Mouse (Mus musculus): ENCODE measurements around the gene Lst1. TPM values are rescaled to one million over a fixed set of nuclear protein-coding genes. Genes with fewer than 3 reads are reported as not detected.

Gene Lst1
- polyA plus RNA-seq, 1 experiment: 3.5 TPM

DNA sequence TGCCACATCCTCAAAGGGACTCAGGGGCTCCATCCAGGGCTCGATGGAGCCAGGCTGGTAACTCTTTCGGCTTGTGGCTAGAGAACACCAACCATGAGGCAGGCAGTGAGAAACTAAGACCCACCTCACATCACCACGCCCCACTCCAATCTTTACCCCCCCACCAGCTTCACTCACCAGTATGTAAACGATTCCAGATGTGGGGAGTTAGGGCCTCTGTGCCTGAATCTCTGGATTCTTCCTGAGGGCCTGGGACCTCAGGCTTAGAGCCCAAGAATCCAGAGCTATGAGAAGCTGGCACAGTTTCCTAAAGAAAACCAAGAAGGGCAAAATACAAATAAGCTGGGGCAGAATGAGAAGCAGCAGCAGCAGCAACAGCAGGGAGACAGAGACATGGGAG lies 34.3 kb downstream of the Lst1 start:
- no peak overlapping the region for H3K4me3 ChIP-seq (ENCODE audit: insufficient read depth, low read length)
- no peak for TF ChIP-seq CTCF (IDR thresholded peaks at IDR 0.05; ENCODE audit: borderline replicate concordance, insufficient read depth, low read length)
- no peak for TF ChIP-seq POLR2A (IDR thresholded peaks at IDR 0.05; ENCODE audit: low read depth, low read length)
- no peak overlapping the region for H3K27ac ChIP-seq (ENCODE audit: insufficient read depth, low read length)
- no peaks in the 10 kb centered on the region; the same call in 1 of the 2 replicates for H3K4me1 ChIP-seq (ENCODE audit: control insufficient read depth, insufficient read depth, low read length)

DNA sequence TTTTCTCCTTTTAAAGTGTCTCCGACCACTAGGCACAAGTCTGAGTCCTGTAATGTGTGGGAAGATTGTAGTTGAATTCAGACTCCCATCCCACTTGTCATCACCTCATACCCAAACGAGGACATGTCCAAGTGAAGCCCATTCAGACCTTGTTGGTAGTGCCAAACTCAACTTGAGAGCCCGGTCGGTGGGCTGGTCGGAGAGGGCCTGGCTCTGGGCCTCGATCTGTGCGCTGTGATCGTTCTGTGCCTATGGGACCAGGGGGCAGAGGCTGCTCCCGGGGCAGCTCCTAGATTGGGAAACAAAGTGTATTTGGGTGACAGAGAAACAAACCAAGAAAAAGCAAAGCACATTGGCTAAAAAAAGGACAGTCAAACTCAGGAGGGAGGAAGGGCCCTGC lies 35.2 kb downstream of the Lst1 start:
- Histone ChIP-seq H3K4me3 (ENCODE audit: insufficient read depth, low read length) (no peak overlapping the region), H3K4me1 (ENCODE audit: control insufficient read depth, insufficient read depth, low read length) (no peaks in the 10 kb centered on the region; the same call in 1 of the 2 replicates), H3K27ac (ENCODE audit: insufficient read depth, low read length) (no peak overlapping the region)
- TF ChIP-seq POLR2A (IDR thresholded peaks at IDR 0.05; ENCODE audit: low read depth, low read length): no peak
- no peak for TF ChIP-seq CTCF (IDR thresholded peaks at IDR 0.05; ENCODE audit: borderline replicate concordance, insufficient read depth, low read length)

DNA sequence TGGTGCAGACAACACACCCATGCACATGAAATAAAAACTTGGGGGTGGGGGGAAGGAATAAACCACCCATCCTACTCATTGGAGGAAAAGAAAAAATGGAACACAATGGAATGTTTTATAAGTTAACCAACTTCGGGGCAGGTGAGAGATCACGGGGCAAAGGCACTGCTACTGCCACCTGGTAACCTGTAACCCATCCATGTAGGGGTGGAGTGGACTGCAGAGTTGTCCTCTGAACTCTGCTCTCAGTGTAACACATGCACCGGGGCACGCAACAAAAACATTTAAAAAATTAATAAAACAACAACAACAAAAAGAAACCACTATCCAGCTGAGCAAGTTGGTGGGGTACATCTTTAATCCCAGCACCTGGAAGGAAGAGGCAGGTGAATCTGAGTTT lies 36.1 kb downstream of the Lst1 start:
- Histone ChIP-seq H3K4me3 (ENCODE audit: insufficient read depth, low read length) (no peak overlapping the region), H3K27ac (ENCODE audit: insufficient read depth, low read length) (no peak overlapping the region), H3K4me1 (ENCODE audit: control insufficient read depth, insufficient read depth, low read length) (no peaks in the 10 kb centered on the region; the same call in 1 of the 2 replicates)
- no peak for TF ChIP-seq CTCF (IDR thresholded peaks at IDR 0.05; ENCODE audit: borderline replicate concordance, insufficient read depth, low read length)

DNA sequence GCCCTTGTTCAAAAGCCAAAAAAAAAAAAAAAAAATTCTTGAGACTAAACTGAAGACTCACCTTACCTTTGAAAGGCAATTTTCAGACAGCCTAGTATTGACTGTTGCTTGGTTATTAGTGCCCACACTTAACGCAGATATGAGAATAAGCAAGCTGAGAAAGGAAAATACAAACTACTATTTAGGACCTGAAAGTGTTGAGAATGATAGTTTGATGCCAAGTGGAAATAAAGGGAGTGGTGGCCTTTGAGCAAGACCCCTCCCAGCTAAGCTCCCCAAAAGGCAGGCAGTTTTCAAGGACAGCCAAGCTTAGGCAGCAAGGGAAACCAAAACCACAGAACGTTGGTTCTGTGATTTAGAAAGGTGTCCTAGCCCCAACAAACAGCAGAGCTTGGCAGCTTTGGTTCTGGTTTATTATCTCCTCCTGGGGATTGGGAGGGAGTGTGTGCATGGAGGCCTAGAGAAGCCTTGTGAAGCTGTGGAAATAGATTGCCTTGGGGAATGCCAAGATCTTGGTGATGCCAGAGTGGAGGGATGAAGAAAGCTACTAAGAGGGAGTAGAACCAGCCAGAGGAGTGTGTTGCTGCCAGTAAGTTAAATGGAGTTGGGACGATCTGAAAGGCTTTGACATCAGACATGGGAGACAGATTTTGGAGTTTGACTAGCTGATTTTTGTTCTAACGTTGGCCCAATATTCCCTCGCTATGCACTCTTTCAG lies 40.2 kb downstream of the Lst1 start:
- H3K4me3 ChIP-seq (ENCODE audit: insufficient read depth, low read length): no peak overlapping the region
- TF ChIP-seq POLR2A (IDR thresholded peaks at IDR 0.05; ENCODE audit: low read depth, low read length) (no peak), CTCF (IDR thresholded peaks at IDR 0.05; ENCODE audit: borderline replicate concordance, insufficient read depth, low read length) (no peak)
- no peak overlapping the region for H3K27ac ChIP-seq (ENCODE audit: insufficient read depth, low read length)
- no peaks in the 10 kb centered on the region for H3K4me1 ChIP-seq (ENCODE audit: control insufficient read depth, insufficient read depth, low read length)

DNA sequence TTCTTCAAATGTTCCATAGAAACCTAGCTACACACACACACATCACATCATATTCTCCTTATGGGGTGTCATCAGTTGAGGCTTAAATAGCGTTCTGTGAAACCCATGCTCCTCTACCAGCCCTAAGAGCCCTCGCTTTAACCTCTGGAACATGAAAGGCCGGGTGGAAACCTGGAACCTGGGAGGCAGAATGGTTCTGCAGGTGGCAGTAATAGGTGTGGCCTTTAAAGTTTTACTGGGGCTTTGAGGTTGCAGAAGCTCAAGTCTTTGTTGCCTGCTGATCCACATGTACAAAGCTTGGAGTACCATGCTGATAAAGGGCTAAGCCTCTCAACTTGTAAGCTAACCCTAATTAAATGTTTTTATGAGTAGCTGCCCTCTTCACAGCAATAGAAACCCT lies 40.9 kb downstream of the Lst1 start:
- no peak overlapping the region for H3K27ac ChIP-seq (ENCODE audit: insufficient read depth, low read length)
- TF ChIP-seq CTCF (IDR thresholded peaks at IDR 0.05; ENCODE audit: borderline replicate concordance, insufficient read depth, low read length): no peak
- TF ChIP-seq POLR2A (IDR thresholded peaks at IDR 0.05; ENCODE audit: low read depth, low read length): no peak

DNA sequence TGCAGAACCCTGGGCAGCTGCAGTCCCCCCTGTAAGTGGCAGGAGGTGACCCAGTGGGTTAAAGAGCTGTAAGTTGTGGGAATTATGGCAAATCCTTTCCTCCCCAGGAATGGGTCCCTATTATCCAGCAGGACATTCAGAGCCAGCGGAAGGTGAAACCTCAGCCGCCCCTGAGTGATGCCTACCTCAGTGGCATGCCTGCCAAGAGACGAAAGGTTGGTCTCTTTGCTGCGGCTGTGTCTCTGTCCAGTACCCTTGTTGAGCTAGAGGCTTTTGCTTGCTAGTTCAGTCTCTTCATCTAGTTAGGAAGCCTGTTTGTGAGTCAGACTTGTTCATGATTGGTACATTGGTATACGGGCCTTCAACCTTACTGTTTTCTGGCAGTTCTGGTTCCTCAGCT lies 42.1 kb downstream of the Lst1 start:
- TF ChIP-seq CTCF (IDR thresholded peaks at IDR 0.05; ENCODE audit: borderline replicate concordance, insufficient read depth, low read length) (no peak), POLR2A (IDR thresholded peaks at IDR 0.05; ENCODE audit: low read depth, low read length) (no peak)

More for the DNA sequence above, 40.9 kb downstream of the Lst1 start:
- H3K4me1 ChIP-seq (ENCODE audit: control insufficient read depth, insufficient read depth, low read length): no peaks in the 10 kb centered on the region
- H3K4me3 ChIP-seq (ENCODE audit: insufficient read depth, low read length): no peak overlapping the region

DNA sequence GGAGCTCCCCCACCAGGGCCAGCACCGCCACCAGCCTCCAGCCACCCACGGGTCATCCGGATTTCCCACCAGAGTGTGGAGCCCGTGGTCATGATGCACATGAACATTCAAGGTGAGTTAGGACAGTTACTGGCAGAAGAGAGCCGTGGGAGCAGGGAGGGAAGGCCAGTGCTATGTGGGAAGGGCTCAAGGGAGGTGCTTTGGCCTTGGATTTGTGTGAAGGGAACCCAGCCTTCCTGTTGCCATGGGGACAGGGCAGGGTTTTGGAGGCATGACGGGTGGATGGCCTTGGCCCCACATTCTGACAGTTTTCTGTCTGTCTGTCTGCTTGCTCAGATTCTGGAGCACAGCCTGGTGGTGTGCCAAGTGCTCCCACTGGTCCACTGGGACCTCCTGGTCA lies 46.3 kb downstream of the Lst1 start:
- Histone ChIP-seq H3K4me1 (ENCODE audit: control insufficient read depth, insufficient read depth, low read length) (no peaks in the 10 kb centered on the region), H3K27ac (ENCODE audit: insufficient read depth, low read length) (no peak overlapping the region), H3K4me3 (ENCODE audit: insufficient read depth, low read length) (no peak overlapping the region)
- TF ChIP-seq POLR2A (IDR thresholded peaks at IDR 0.05; ENCODE audit: low read depth, low read length) (no peak), CTCF (IDR thresholded peaks at IDR 0.05; ENCODE audit: borderline replicate concordance, insufficient read depth, low read length) (no peak)

More for the DNA sequence above, 42.1 kb downstream of the Lst1 start:
- Histone ChIP-seq H3K4me3 (ENCODE audit: insufficient read depth, low read length) (no peak overlapping the region), H3K4me1 (ENCODE audit: control insufficient read depth, insufficient read depth, low read length) (no peaks in the 10 kb centered on the region), H3K27ac (ENCODE audit: insufficient read depth, low read length) (no peak overlapping the region)

DNA sequence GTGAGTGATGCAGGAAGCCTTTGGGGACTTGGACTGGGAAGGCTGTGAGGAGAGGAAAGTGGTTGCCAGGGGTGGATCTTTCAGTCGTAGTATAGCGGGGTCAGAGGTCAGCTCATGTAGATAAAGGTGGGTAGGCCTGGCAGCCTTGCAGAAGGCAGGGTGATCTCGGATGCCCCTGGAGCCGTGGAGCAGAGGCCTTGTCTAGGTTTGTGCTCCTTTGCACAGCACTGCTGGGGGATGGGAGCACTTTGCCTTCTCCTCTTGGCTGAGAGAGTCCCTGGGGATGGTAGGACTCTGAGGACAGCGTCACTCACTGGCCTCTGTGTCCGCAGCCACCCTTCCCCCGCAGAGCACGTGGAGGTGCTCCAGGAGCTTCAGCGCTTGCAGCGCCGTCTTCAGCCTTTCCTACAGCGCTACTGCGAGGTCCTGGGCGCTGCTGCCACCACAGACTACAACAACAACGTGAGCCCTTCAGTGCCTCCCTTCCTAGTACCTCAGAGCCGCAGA lies 47.7 kb downstream of the Lst1 start:
- no peak for TF ChIP-seq POLR2A (IDR thresholded peaks at IDR 0.05; ENCODE audit: low read depth, low read length)
- no peak for TF ChIP-seq CTCF (IDR thresholded peaks at IDR 0.05; ENCODE audit: borderline replicate concordance, insufficient read depth, low read length)
- Histone ChIP-seq H3K4me1 (ENCODE audit: control insufficient read depth, insufficient read depth, low read length) (no peaks in the 10 kb centered on the region), H3K27ac (ENCODE audit: insufficient read depth, low read length) (no peak overlapping the region), H3K4me3 (ENCODE audit: insufficient read depth, low read length) (no peak overlapping the region)

DNA sequence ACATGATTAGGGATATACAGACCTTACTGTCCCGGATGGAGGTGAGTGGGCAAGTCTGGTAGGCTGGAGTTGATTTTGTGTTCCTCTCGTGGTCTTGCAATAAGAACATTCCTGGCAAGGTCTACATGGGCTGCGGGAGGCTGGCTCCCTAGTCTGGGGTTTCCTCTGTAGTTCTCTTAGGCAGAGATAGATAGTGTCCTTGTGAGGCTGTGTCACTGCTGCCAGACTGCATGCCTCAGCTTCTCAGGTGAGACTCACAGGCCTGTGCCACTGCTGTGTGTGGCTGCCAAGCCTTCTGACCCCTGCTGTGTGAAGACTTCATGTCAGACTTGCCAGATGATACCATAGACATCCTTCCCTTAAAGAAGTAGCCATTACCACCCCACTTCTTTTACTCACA lies 49.0 kb downstream of the Lst1 start:
- Histone ChIP-seq H3K27ac (ENCODE audit: insufficient read depth, low read length) (no peak overlapping the region), H3K4me3 (ENCODE audit: insufficient read depth, low read length) (no peak overlapping the region), H3K4me1 (ENCODE audit: control insufficient read depth, insufficient read depth, low read length) (no peaks in the 10 kb centered on the region)
- TF ChIP-seq POLR2A (IDR thresholded peaks at IDR 0.05; ENCODE audit: low read depth, low read length) (no peak), CTCF (IDR thresholded peaks at IDR 0.05; ENCODE audit: borderline replicate concordance, insufficient read depth, low read length) (no peak)

DNA sequence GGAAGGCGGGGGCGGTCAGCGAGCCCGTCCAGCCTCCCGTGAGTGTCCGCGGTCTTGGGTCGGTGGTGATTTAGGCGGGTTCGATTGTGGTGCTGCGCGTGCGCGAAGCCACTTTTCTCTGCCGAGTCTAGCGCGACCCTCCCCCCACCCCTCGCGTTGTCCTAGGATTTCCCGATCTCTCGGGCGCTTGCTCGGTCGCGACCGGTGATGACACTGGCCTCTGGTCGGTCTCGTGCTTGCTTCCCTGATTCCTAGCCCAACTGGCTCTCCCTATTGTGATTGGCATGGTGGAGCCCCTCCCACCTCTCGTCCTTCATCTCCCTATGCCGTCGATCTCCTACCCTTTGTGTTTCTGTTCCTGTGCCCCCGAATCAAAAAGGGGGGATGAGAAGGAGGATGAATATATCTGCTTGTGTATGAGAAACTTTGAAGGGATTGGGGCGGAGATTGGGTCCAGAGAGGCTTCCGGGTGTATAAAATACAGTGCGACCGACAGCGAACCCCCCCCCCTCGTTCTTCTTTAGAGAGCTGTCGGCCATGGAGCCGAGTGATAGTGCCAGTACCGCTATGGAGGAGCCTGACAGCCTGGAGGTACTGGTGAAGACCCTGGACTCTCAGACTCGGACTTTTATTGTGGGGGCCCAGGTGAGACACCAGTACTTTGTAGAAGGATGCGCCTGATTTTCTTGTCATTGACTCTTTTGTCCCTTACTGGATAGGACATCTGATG lies 52.5 kb downstream of the Lst1 start:
- peak overlapping the region; percentile 80 for H3K27ac ChIP-seq (ENCODE audit: insufficient read depth, low read length)
- TF ChIP-seq POLR2A (IDR thresholded peaks at IDR 0.05; ENCODE audit: low read depth, low read length): no peak; the same call in 1 of the 2 replicates
- no peak for TF ChIP-seq CTCF (IDR thresholded peaks at IDR 0.05; ENCODE audit: borderline replicate concordance, insufficient read depth, low read length)
- peak overlapping the region; percentile 59 for H3K4me3 ChIP-seq (ENCODE audit: insufficient read depth, low read length)
- H3K4me1 ChIP-seq (ENCODE audit: control insufficient read depth, insufficient read depth, low read length): no peaks in the 10 kb centered on the region

Other genes starting within 250 kb of the Lst1 start
- gene Hspa1b, start 229.2 kb downstream of the Lst1 start, polyA plus RNA-seq (2011; ENCODE audit: insufficient read length, low read depth, missing spikeins): 20.9 and 36.6 TPM in 2 replicates
- gene Gm20481, start 218.5 kb downstream of the Lst1 start, polyA plus RNA-seq (2011; ENCODE audit: insufficient read length, low read depth, missing spikeins): not detected in 2 replicates
- gene Hspa1a, start 216.3 kb downstream of the Lst1 start, polyA plus RNA-seq (2011; ENCODE audit: insufficient read length, low read depth, missing spikeins): 6.0 and 6.5 TPM in 2 replicates
- not detected in 2 replicates for gene Hspa1l, start 215.7 kb downstream of the Lst1 start, polyA plus RNA-seq (2011; ENCODE audit: insufficient read length, low read depth, missing spikeins)
- gene Lsm2, start 206.6 kb downstream of the Lst1 start, polyA plus RNA-seq (2011; ENCODE audit: insufficient read length, low read depth, missing spikeins): 74.8 and 93.3 TPM in 2 replicates
- 81.3 and 85.7 TPM in 2 replicates for gene Vars, start 187.5 kb downstream of the Lst1 start, polyA plus RNA-seq (2011; ENCODE audit: insufficient read length, low read depth, missing spikeins)
- gene Vwa7, start 171.9 kb downstream of the Lst1 start, polyA plus RNA-seq (2011; ENCODE audit: insufficient read length, low read depth, missing spikeins): 0.12 and 0.26 TPM in 2 replicates
- gene Sapcd1, start 160.4 kb downstream of the Lst1 start, polyA plus RNA-seq (2011; ENCODE audit: insufficient read length, low read depth, missing spikeins): not detected in 2 replicates
- 1.2 and 2.8 TPM in 2 replicates for gene Msh5, start 141.7 kb downstream of the Lst1 start, polyA plus RNA-seq (2011; ENCODE audit: insufficient read length, low read depth, missing spikeins)
- gene Clic1, start 138.5 kb downstream of the Lst1 start, polyA plus RNA-seq (2011; ENCODE audit: insufficient read length, low read depth, missing spikeins): 266 and 360 TPM in 2 replicates
- gene Ddah2, start 129.4 kb downstream of the Lst1 start, polyA plus RNA-seq (2011; ENCODE audit: insufficient read length, low read depth, missing spikeins): 46.4 and 52.8 TPM in 2 replicates
- not detected in 2 replicates for gene Ly6g6c, start 123.1 kb downstream of the Lst1 start, polyA plus RNA-seq (2011; ENCODE audit: insufficient read length, low read depth, missing spikeins)
- 0.22 TPM in 1 of 2 replicates, not detected in the other for gene Mpig6b, start 122.3 kb downstream of the Lst1 start, polyA plus RNA-seq (2011; ENCODE audit: insufficient read length, low read depth, missing spikeins)
- not detected in 2 replicates for gene Ly6g6e, start 111.5 kb downstream of the Lst1 start, polyA plus RNA-seq (2011; ENCODE audit: insufficient read length, low read depth, missing spikeins)
- gene Ly6g6d, start 110.4 kb downstream of the Lst1 start, polyA plus RNA-seq (2011; ENCODE audit: insufficient read length, low read depth, missing spikeins): not detected in 2 replicates
- not detected in 2 replicates for gene Ly6g6f, start 102.8 kb downstream of the Lst1 start, polyA plus RNA-seq (2011; ENCODE audit: insufficient read length, low read depth, missing spikeins)
- 31.8 and 33.9 TPM in 2 replicates for gene Abhd16a, start 99.2 kb downstream of the Lst1 start, polyA plus RNA-seq (2011; ENCODE audit: insufficient read length, low read depth, missing spikeins)
- not detected in 2 replicates for gene Ly6g5c, start 80.2 kb downstream of the Lst1 start, polyA plus RNA-seq (2011; ENCODE audit: insufficient read length, low read depth, missing spikeins)
- 0.74 TPM in 1 of 2 replicates, not detected in the other for gene Ly6g5b, start 73.0 kb downstream of the Lst1 start, polyA plus RNA-seq (2011; ENCODE audit: insufficient read length, low read depth, missing spikeins)
- 8.9 and 10.2 TPM in 2 replicates for gene Gpank1, start 67.0 kb downstream of the Lst1 start, polyA plus RNA-seq (2011; ENCODE audit: insufficient read length, low read depth, missing spikeins)
- gene Csnk2b, start 66.4 kb downstream of the Lst1 start, polyA plus RNA-seq (2011; ENCODE audit: insufficient read length, low read depth, missing spikeins): 164 and 169 TPM in 2 replicates
- 16.1 and 18.4 TPM in 2 replicates for gene D17H6S53E, start 62.1 kb downstream of the Lst1 start, polyA plus RNA-seq (2011; ENCODE audit: insufficient read length, low read depth, missing spikeins)
- gene Apom, start 56.4 kb downstream of the Lst1 start, polyA plus RNA-seq (2011; ENCODE audit: insufficient read length, low read depth, missing spikeins): 0.48 TPM in 1 of 2 replicates, not detected in the other
- gene Bag6, start 53.3 kb downstream of the Lst1 start, polyA plus RNA-seq (2011; ENCODE audit: insufficient read length, low read depth, missing spikeins): 193 and 196 TPM in 2 replicates
- gene Prrc2a, start 23.5 kb downstream of the Lst1 start, polyA plus RNA-seq (2011; ENCODE audit: insufficient read length, low read depth, missing spikeins): 174 and 183 TPM in 2 replicates
- not detected in 2 replicates for gene Aif1, start 12.4 kb downstream of the Lst1 start, polyA plus RNA-seq (2011; ENCODE audit: insufficient read length, low read depth, missing spikeins)
- not detected in 2 replicates for gene Ltb, start 6.0 kb upstream of the Lst1 start, polyA plus RNA-seq (2011; ENCODE audit: insufficient read length, low read depth, missing spikeins)
- gene Tnf, start 13.6 kb upstream of the Lst1 start, polyA plus RNA-seq (2011; ENCODE audit: insufficient read length, low read depth, missing spikeins): 0.35 TPM in 1 of 2 replicates, not detected in the other
- gene Lta, start 16.9 kb upstream of the Lst1 start, polyA plus RNA-seq (2011; ENCODE audit: insufficient read length, low read depth, missing spikeins): not detected in 2 replicates
- gene Gm16181, start 32.4 kb upstream of the Lst1 start, polyA plus RNA-seq (2011; ENCODE audit: insufficient read length, low read depth, missing spikeins): not detected in 2 replicates
- gene Atp6v1g2, start 45.2 kb upstream of the Lst1 start, polyA plus RNA-seq (2011; ENCODE audit: insufficient read length, low read depth, missing spikeins): 2.0 and 3.7 TPM in 2 replicates
- 7.9 and 10.1 TPM in 2 replicates for gene Nfkbil1, start 47.4 kb upstream of the Lst1 start, polyA plus RNA-seq (2011; ENCODE audit: insufficient read length, low read depth, missing spikeins)
- 182 and 227 TPM in 2 replicates for gene Ddx39b, start 53.3 kb upstream of the Lst1 start, polyA plus RNA-seq (2011; ENCODE audit: insufficient read length, low read depth, missing spikeins)
- gene H2-D1, start 74.3 kb upstream of the Lst1 start, polyA plus RNA-seq (2011; ENCODE audit: insufficient read length, low read depth, missing spikeins): 98.1 and 108 TPM in 2 replicates
- gene H2-Q1, start 132.0 kb upstream of the Lst1 start, polyA plus RNA-seq (2011; ENCODE audit: insufficient read length, low read depth, missing spikeins): not detected in 2 replicates
- not detected in 2 replicates for gene H2-Q2, start 153.8 kb upstream of the Lst1 start, polyA plus RNA-seq (2011; ENCODE audit: insufficient read length, low read depth, missing spikeins)
- 6.7 and 13.7 TPM in 2 replicates for gene H2-Q4, start 191.2 kb upstream of the Lst1 start, polyA plus RNA-seq (2011; ENCODE audit: insufficient read length, low read depth, missing spikeins)
- 0.28 and 0.32 TPM in 2 replicates for gene H2-Q6, start 236.4 kb upstream of the Lst1 start, polyA plus RNA-seq (2011; ENCODE audit: insufficient read length, low read depth, missing spikeins)

Measured in embryonic fibroblast, embryonic 13.5 days (primary cell).